Comparison of ENCODE assay signal across 8 mouse cellular contexts in the genomic region with DNA sequence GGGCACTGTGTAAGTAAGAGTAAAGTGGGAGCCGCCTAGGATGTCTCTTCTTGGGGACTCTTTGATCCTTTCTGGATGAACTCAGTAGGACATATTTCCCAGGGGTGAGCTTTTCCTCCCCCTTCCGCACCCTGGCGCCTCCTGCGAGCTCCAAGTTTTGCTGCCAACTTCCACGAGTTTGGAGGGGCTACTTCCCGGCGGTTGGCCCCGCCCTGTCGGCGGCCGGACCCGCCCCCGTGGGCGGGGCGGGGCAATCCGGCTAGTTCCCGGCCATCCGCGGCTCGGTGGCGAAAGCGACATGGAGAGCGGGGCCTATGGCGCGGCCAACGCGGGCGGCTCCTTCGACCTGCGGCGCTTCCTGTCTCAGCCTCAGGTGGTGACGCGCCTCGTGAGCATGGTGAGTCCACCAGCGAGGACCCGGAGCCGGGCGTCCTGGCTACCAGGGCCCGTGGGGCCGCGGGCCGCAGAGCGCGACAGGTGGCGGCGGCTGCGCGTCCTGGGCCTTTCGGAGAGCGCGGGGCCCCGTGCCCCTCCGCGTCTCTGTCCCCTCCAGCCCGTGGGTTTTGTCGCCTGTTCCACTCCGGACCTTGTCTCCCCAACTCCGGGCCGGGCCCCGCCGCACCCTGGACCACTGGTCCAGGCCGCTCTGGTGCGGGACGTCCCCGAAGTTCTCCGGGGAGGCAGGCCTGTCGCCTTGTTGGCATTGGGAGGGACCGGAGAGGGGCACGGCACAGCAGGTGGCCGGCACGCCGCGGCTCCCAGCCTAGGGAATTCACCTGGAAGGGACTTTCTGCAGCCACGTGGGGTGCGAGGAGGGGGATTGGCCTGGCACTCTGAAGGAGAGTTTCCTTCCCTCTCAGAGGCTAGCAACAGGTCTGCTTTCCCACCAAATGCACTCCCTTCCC. TPM values are rescaled to one million over a fixed set of nuclear protein-coding genes. Genes with fewer than 3 reads are reported as not detected.
DNase-seq lines count a peak whose midpoint lies in the region; ATAC-seq lines count a peak whose summit lies in the region.

Gene Gm20708, plus strand, starts transcription at position 262 of the 905 bp plus-strand sequence.
Gene Syngr2, plus strand, starts transcription at position 262 of the 905 bp plus-strand sequence.

- H3K27ac ChIP-seq in hindbrain, embryonic 15.5 days (replicated peaks), result no peak within 1 kb of the TSS
- H3K27ac ChIP-seq in midbrain, embryonic 15.5 days, result no peak within 1 kb of the TSS
- H3K27ac ChIP-seq in stomach, embryonic 15.5 days, result peak within 1 kb of the TSS; percentile 85

- H3K36me3 ChIP-seq in hindbrain, embryonic 15.5 days, result no peaks in the 10 kb centered on the region
- H3K36me3 ChIP-seq in midbrain, embryonic 15.5 days (replicated peaks), result no peaks in the 10 kb centered on the region
- H3K36me3 ChIP-seq in stomach, embryonic 15.5 days, result peaks cover 17% of the 10 kb centered on the region; the same call in 1 of the 2 replicates

- DNase-seq in cerebellum, adult 8-10 months, result peak; percentile 19
- DNase-seq in cerebellum, postnatal 14 days, result no peak
- peak; percentile 43 for DNase-seq in brain, adult 2 months (ENCODE audit: low read depth, low spot score)
- DNase-seq in gastrocnemius, adult 18-20 months (ENCODE audit: low spot score), result peak; percentile 72
- DNase-seq in liver, result peak; percentile 90

- peak within 1 kb of the TSS; percentile 93 for H3K4me2 ChIP-seq in hindbrain, embryonic 15.5 days
- peak within 1 kb of the TSS; percentile 96 for H3K4me2 ChIP-seq in midbrain, embryonic 15.5 days
- H3K4me2 ChIP-seq in stomach, embryonic 15.5 days, result peak within 1 kb of the TSS; percentile 91

- H3K4me3 ChIP-seq in hindbrain, embryonic 15.5 days, result peak within 1 kb of the TSS; percentile 68
- peak within 1 kb of the TSS; percentile 54 for H3K4me3 ChIP-seq in midbrain, embryonic 15.5 days
- H3K4me3 ChIP-seq in stomach, embryonic 15.5 days (replicated peaks), result peak within 1 kb of the TSS; percentile 79

- H3K4me1 ChIP-seq in hindbrain, embryonic 15.5 days (replicated peaks), result peaks cover 23% of the 10 kb centered on the region
- H3K4me1 ChIP-seq in midbrain, embryonic 15.5 days, result peaks cover 20% of the 10 kb centered on the region
- peaks cover 9% of the 10 kb centered on the region for H3K4me1 ChIP-seq in stomach, embryonic 15.5 days

- under 1% methylated on average over 71 of the region's 75 CpGs for WGBS in hindbrain, embryonic 15.5 days
- under 1% methylated on average over 60 of the region's 75 CpGs for WGBS in midbrain, embryonic 15.5 days
- WGBS in stomach, embryonic 15.5 days, result under 1% methylated on average over 73 of the region's 75 CpGs

- no peaks in the 10 kb centered on the region for H3K9me3 ChIP-seq in hindbrain, embryonic 15.5 days
- H3K9me3 ChIP-seq in midbrain, embryonic 15.5 days, result no peaks in the 10 kb centered on the region
- no peaks in the 10 kb centered on the region for H3K9me3 ChIP-seq in stomach, embryonic 15.5 days

- peak within 1 kb of the TSS; percentile 54 for H3K9ac ChIP-seq in hindbrain, embryonic 15.5 days
- H3K9ac ChIP-seq in midbrain, embryonic 15.5 days, result peak within 1 kb of the TSS; percentile 50
- peak within 1 kb of the TSS; percentile 70 for H3K9ac ChIP-seq in stomach, embryonic 15.5 days

- peaks cover 21% of the 10 kb centered on the region for H3K27me3 ChIP-seq in hindbrain, embryonic 15.5 days
- H3K27me3 ChIP-seq in midbrain, embryonic 15.5 days (replicated peaks), result peaks cover 21% of the 10 kb centered on the region
- no peaks in the 10 kb centered on the region for H3K27me3 ChIP-seq in stomach, embryonic 15.5 days (replicated peaks)

- ATAC-seq in hindbrain, embryonic 15.5 days (ENCODE audit: low FRiP score, low read depth), result peak; percentile 75
- peak; percentile 46; the same call in 1 of the 2 replicates for ATAC-seq in midbrain, embryonic 15.5 days (replicated peaks)
- peak; percentile 61; the same call in 1 of the 2 replicates for ATAC-seq in stomach, embryonic 15.5 days (ENCODE audit: insufficient read depth, low FRiP score, low read depth)

RNA-seq across cellular contexts. Expression of gene Gm20708, which starts in this region (rescaled TPM):
- under 1 TPM; 0.47 to 0.68 TPM for total RNA-seq in gastrocnemius, adult 18-20 months (2021)
- polyA plus RNA-seq in hindbrain, embryonic 15.5 days (2015; fragmentation: Nextera tagmentation; extraction: Ambion mirVana), result 0.93 and 1.6 TPM in 2 replicates
- 0.98 and 1.4 TPM in 2 replicates for polyA plus RNA-seq in midbrain, embryonic 15.5 days (2015; fragmentation: Nextera tagmentation; extraction: Ambion mirVana)
- 0.53 and 1.3 TPM in 2 replicates for polyA plus RNA-seq in stomach, embryonic 15.5 days (2015; fragmentation: Nextera tagmentation; extraction: Ambion mirVana)

RNA-seq across cellular contexts. Expression of gene Syngr2, which starts in this region (rescaled TPM):
- total RNA-seq in gastrocnemius, adult 18-20 months (2021), result 100 to 1,000 TPM; 182 to 192 TPM
- 17.2 and 19.3 TPM in 2 replicates for polyA plus RNA-seq in hindbrain, embryonic 15.5 days (2015; fragmentation: Nextera tagmentation; extraction: Ambion mirVana)
- 15.8 and 18.4 TPM in 2 replicates for polyA plus RNA-seq in midbrain, embryonic 15.5 days (2015; fragmentation: Nextera tagmentation; extraction: Ambion mirVana)
- 132 and 137 TPM in 2 replicates for polyA plus RNA-seq in stomach, embryonic 15.5 days (2015; fragmentation: Nextera tagmentation; extraction: Ambion mirVana)

Comparison
In these comparisons a context has a peak if more than half of its experiments do, and no peak if none do; other contexts are left out.
1. DNase-seq: peak in cerebellum, adult 8-10 months (single experiment), brain, adult 2 months (single experiment), gastrocnemius, adult 18-20 months (single experiment) and liver (single experiment); none in cerebellum, postnatal 14 days (0 of 2).
2. Peak in every context shown above with its lines, with median percentiles within 50 percentile points of each other: ATAC-seq, H3K4me2 ChIP-seq, H3K4me3 ChIP-seq and H3K9ac ChIP-seq.